Mouse (Mus musculus) embryonic facial prominence, embryonic 15.5 days (tissue): ENCODE results near the gene Acot11. TPM values are rescaled to one million over a fixed set of nuclear protein-coding genes. Genes with fewer than 3 reads are reported as not detected.
"Not testable (repeated sequence)": the region's sequence is repeated elsewhere in the genome, so short reads cannot be mapped to it uniquely, and the experiment has no call there.

Experiments
- ATAC-seq: fragments of 200-750 bp; cut with Nextera tagmentation; 2 replicates; pipeline ENCODE4 v1.8.0; 2017; ENCODE audit warnings: low read depth, moderate TSS enrichment; ENCODE audit not compliant: insufficient number of reproducible peaks, low FRiP score, low TSS enrichment
- H3K27ac ChIP-seq: fragments of 300-500 bp; sonication (generic); replicated peaks from 2 replicates; pipeline ENCODE4 v1.5.1; 2015; ENCODE audit warnings: mild to moderate bottlenecking, inconsistent platforms
- H3K27me3 ChIP-seq: fragments of 300-500 bp; sonication (generic); 2 replicates; pipeline ENCODE4 v1.6.1; 2015; ENCODE audit warnings: inconsistent platforms
- H3K36me3 ChIP-seq: fragments of 300-500 bp; sonication (generic); 2 replicates; pipeline ENCODE4 v1.6.1; 2015; ENCODE audit warnings: mild to moderate bottlenecking, inconsistent platforms
- H3K4me1 ChIP-seq: fragments of 300-500 bp; sonication (generic); 2 replicates; pipeline ENCODE4 v1.6.1; 2015; ENCODE audit warnings: inconsistent platforms
- H3K4me2 ChIP-seq: fragments of 300-500 bp; sonication (generic); replicated peaks from 2 replicates; pipeline ENCODE4 v1.6.1; 2015; ENCODE audit warnings: mild to moderate bottlenecking, inconsistent platforms
- H3K4me3 ChIP-seq: fragments of 300-500 bp; sonication (generic); replicated peaks from 2 replicates; pipeline ENCODE4 v1.5.1; 2015; ENCODE audit warnings: mild to moderate bottlenecking, inconsistent platforms
- H3K9ac ChIP-seq: fragments of 300-500 bp; sonication (generic); 2 replicates; pipeline ENCODE4 v1.6.1; 2015; ENCODE audit warnings: inconsistent platforms
- H3K9me3 ChIP-seq: fragments of 300-500 bp; sonication (generic); replicated peaks from 2 replicates; pipeline ENCODE4 v1.6.1; 2016; ENCODE audit warnings: inconsistent platforms
- WGBS: fragments of 180-500 bp; shearing (Covaris S2); methylation state at CpG from one replicate; pipeline ENCODE4 v1.1.7; 2015; 5-methylcytosine and 5-hydroxymethylcytosine counted together
- polyA plus RNA-seq: library from polyadenylated mRNA; unstranded; fragments of >200 nt; fragmentation: Nextera tagmentation; extraction: Ambion mirVana; gene quantifications from 2 replicates; pipeline ENCODE4 v1.2.1, GENCODE M21; 2015

The Acot11 gene
- polyA plus RNA-seq, 1 experiment from 2014 or later: 3.0 TPM

- H3K4me2 ChIP-seq, H3K36me3 ChIP-seq, H3K4me3 ChIP-seq, H3K9ac ChIP-seq, H3K9me3 ChIP-seq, ATAC-seq, H3K27me3 ChIP-seq: not testable (repeated sequence)
- H3K4me1 ChIP-seq: peaks cover 44% of the 10 kb centered on the region
- H3K27ac ChIP-seq: peak overlapping the region; percentile 39
- WGBS: 82% methylated on average over 5 of the region's 5 CpGs
Measured at GRCm38 (mm10) chr4:106790218-106790617, 14.6 kb downstream of the Acot11 start.

GRCm38 (mm10) chr4:106789705-106790104, 15.1 kb downstream of the Acot11 start:
- H3K9me3 ChIP-seq: no peaks in the 10 kb centered on the region
- H3K27ac ChIP-seq: peak overlapping the region; percentile 39
- H3K4me3 ChIP-seq: no peak overlapping the region
- no peaks in the 10 kb centered on the region for H3K36me3 ChIP-seq
- H3K9ac ChIP-seq: no peak overlapping the region
- WGBS: 30% methylated on average over 9 of the region's 9 CpGs
- ATAC-seq: no peak
- H3K27me3 ChIP-seq: no peaks in the 10 kb centered on the region
- peaks cover 48% of the 10 kb centered on the region for H3K4me1 ChIP-seq
- no peak overlapping the region for H3K4me2 ChIP-seq

DNA sequence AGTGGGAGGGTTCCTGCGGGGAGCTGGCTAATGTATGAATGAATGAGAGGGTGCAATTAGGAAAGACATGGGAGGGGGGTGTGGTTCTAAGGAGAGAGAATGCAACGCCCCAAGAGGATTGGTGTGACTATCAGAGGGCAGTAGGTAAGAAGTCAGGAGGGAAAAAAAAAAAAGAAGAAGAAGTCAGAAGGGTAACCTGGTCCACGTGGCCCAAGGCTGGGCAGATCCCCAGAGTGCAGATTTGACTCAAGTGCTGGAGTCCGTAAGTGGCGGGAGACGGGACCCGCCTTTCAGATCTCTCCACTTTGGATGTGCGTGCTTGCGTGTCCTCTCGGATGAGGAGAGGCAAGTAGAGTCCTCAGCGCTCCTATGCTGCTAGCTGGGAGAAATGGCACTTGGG, 16.2 kb downstream of the Acot11 start:
- no peak overlapping the region for H3K27ac ChIP-seq
- WGBS: 83% methylated on average over 11 of the region's 11 CpGs
- H3K9ac ChIP-seq: no peak overlapping the region
- H3K4me2 ChIP-seq: no peak overlapping the region
- H3K9me3 ChIP-seq: no peaks in the 10 kb centered on the region
- no peaks in the 10 kb centered on the region for H3K36me3 ChIP-seq
- H3K4me3 ChIP-seq: no peak overlapping the region
- peaks cover 58% of the 10 kb centered on the region for H3K4me1 ChIP-seq
- ATAC-seq: no peak
- H3K27me3 ChIP-seq: no peaks in the 10 kb centered on the region

GRCm38 (mm10) chr4:106787830-106788229, 17.0 kb downstream of the Acot11 start:
- ATAC-seq: 0 out of 2 replicates have a peak, but pooled peaks have one; percentile 48

DNA sequence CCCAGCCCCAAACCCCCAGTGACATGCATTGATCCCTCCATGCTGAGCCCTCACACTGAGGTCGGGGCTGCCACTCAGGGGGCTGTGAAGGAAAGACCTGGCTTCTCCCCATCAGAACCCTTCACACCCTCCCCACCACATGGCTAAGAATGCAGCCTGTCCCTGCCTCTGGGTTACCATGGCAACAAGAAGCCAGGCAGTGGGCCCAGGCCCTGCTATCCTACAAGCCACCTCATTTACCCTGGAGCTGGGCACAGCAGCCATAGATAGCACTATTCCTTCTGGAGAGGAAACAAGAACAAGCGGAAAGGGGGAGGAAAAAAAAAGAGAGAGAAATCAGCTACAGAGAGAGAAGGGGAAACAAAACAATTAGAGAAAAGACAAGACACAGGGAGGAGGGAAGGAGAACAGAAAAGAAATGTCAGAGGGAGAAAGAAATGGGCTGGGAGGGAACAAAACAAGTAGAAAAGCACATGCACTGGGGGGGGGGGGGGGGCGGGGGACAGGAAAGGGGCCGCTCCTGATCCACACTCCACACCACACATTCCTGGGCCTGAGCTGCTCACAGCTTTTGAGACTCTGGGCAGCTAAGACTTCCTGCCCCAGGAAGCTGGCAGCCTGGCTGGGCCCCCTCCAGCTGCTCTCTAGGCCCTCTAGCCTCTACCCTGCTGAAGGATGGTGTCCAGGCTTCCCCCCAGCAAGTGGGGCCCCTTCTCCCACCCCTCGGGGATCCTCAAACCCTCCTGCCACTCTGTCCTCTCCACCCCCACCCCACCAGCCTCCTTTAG, 18.9 kb downstream of the Acot11 start:
- Histone ChIP-seq H3K27me3 (no peaks in the 10 kb centered on the region), H3K27ac (peak overlapping the region; percentile 93), H3K9me3 (no peaks in the 10 kb centered on the region), H3K36me3 (no peaks in the 10 kb centered on the region), H3K4me3 (no peak overlapping the region), H3K4me2 (no peak overlapping the region), H3K4me1 (peaks cover 69% of the 10 kb centered on the region), H3K9ac (no peak overlapping the region)
- WGBS: 16% methylated on average over 3 of the region's 5 CpGs
- peak; percentile 82 for ATAC-seq

More at GRCm38 (mm10) chr4:106787830-106788229, 17.0 kb downstream of the Acot11 start:
- Histone ChIP-seq H3K27ac (peak overlapping the region; percentile 93), H3K4me1 (peaks cover 66% of the 10 kb centered on the region), H3K9ac (no peak overlapping the region), H3K4me2 (no peak overlapping the region), H3K4me3 (no peak overlapping the region), H3K36me3 (no peaks in the 10 kb centered on the region), H3K9me3 (no peaks in the 10 kb centered on the region), H3K27me3 (no peaks in the 10 kb centered on the region)
- 36% methylated on average over 7 of the region's 7 CpGs for WGBS

DNA sequence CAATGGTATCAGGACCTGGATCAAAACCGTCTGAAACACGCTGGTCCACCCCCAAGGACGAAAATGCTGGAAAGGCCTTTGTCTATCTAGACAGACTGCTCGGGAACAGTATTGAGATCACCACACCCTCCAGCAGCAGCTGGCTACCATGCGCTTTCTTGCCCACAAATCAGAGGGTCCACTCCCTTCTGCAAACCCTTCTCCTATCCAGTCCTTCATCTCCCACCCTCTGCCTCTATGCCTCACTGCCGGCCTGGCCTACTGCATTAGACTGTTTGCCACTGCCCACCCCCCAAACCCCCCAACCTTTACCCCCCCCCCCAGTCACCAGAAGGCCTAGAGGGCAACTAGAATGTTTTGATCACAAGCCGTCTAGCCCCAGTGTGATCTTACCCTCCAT, 19.5 kb downstream of the Acot11 start:
- Histone ChIP-seq H3K9me3 (no peaks in the 10 kb centered on the region), H3K36me3 (no peaks in the 10 kb centered on the region), H3K9ac (no peak overlapping the region), H3K4me2 (no peak overlapping the region), H3K4me1 (peaks cover 72% of the 10 kb centered on the region), H3K27me3 (no peaks in the 10 kb centered on the region), H3K4me3 (no peak overlapping the region), H3K27ac (peak overlapping the region; percentile 93)
- ATAC-seq: no peak
- 46% methylated on average over 7 of the region's 7 CpGs for WGBS

- no peak overlapping the region for H3K9ac ChIP-seq
- H3K36me3 ChIP-seq: no peaks in the 10 kb centered on the region
- H3K9me3 ChIP-seq: no peaks in the 10 kb centered on the region
- H3K4me3 ChIP-seq: no peak overlapping the region
- ATAC-seq: no peak
- H3K4me1 ChIP-seq: peaks cover 74% of the 10 kb centered on the region
- peak overlapping the region; percentile 93 for H3K27ac ChIP-seq
- no peak overlapping the region for H3K4me2 ChIP-seq
- no peaks in the 10 kb centered on the region for H3K27me3 ChIP-seq
- WGBS: 88% methylated on average over 7 of the region's 7 CpGs
Measured at GRCm38 (mm10) chr4:106784806-106785205, 20.0 kb downstream of the Acot11 start.

- no peak for ATAC-seq
- H3K4me3 ChIP-seq: no peak overlapping the region
- 53% methylated on average over 10 of the region's 10 CpGs for WGBS
- no peak overlapping the region for H3K9ac ChIP-seq
- H3K4me2 ChIP-seq: no peak overlapping the region
- no peaks in the 10 kb centered on the region for H3K36me3 ChIP-seq
- H3K27me3 ChIP-seq: no peaks in the 10 kb centered on the region
- H3K4me1 ChIP-seq: peaks cover 76% of the 10 kb centered on the region
- H3K9me3 ChIP-seq: no peaks in the 10 kb centered on the region
- H3K27ac ChIP-seq: no peak overlapping the region
Measured at GRCm38 (mm10) chr4:106783137-106783536, 21.7 kb downstream of the Acot11 start.

DNA sequence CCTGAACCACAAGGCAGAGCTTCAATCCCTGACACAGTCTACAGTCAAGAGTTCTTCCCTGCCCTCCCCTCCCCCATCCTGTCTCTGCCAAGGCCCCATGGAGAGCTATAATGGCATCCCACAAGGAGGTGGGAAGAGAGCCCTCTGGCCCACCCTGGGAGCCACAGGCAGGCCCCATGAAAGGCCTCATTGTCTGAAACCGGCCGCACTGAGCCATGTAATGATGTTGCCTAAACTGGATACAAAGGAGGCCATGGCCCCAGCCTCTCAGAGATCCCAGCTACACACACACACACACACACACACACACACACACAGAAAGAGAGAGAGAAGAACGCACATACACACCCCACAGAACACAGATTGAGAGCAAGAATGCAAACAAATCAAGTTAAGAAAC, 24.8 kb downstream of the Acot11 start:
- H3K9me3 ChIP-seq: no peaks in the 10 kb centered on the region
- no peak overlapping the region for H3K4me2 ChIP-seq
- 36% methylated on average over 3 of the region's 3 CpGs for WGBS
- ATAC-seq: peak; percentile 55; the same call in 1 of the 2 replicates
- no peak overlapping the region for H3K4me3 ChIP-seq
- no peak overlapping the region; the same call in 1 of the 2 replicates for H3K27ac ChIP-seq
- H3K27me3 ChIP-seq: no peaks in the 10 kb centered on the region
- peaks cover 56% of the 10 kb centered on the region for H3K4me1 ChIP-seq
- H3K9ac ChIP-seq: no peak overlapping the region
- no peaks in the 10 kb centered on the region for H3K36me3 ChIP-seq

- H3K9me3 ChIP-seq: no peaks in the 10 kb centered on the region
- ATAC-seq: peak; percentile 91
- no peak overlapping the region for H3K4me3 ChIP-seq
- H3K27me3 ChIP-seq: no peaks in the 10 kb centered on the region
- peak overlapping the region; percentile 73 for H3K27ac ChIP-seq
- H3K36me3 ChIP-seq: no peaks in the 10 kb centered on the region
- no peak overlapping the region for H3K4me2 ChIP-seq
- 40% methylated on average over 5 of the region's 5 CpGs for WGBS
- no peak overlapping the region for H3K9ac ChIP-seq
- H3K4me1 ChIP-seq: peaks cover 40% of the 10 kb centered on the region
Measured at GRCm38 (mm10) chr4:106778116-106778788, 26.5 kb downstream of the Acot11 start.

DNA sequence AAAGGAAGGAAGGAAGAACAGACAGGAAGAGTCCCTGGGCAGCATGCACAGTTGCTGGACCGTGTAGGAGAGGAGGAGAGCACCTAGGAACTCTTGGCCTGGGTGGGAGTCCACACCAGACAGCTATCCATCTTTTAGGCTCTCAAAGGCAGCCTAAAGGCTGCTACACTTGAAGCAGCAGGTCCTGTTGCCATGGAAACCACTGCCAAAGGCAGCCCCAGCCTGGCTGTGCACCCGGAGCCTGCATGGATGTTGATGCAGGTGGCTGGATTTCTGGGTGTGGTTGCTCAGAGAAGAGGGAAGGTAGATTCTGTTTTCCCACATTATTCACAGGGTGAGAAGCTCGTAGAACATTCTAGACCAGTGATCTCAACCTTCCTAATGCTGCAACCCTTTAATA, 27.8 kb downstream of the Acot11 start:
- Histone ChIP-seq H3K9ac (no peak overlapping the region), H3K4me3 (no peak overlapping the region), H3K4me2 (no peak overlapping the region), H3K27ac (no peak overlapping the region), H3K4me1 (peaks cover 33% of the 10 kb centered on the region), H3K27me3 (no peaks in the 10 kb centered on the region), H3K36me3 (no peaks in the 10 kb centered on the region), H3K9me3 (no peaks in the 10 kb centered on the region)
- no peak for ATAC-seq
- 30% methylated on average over 3 of the region's 3 CpGs for WGBS
